8 mouse cellular contexts compared by ENCODE assay signal in the genomic region with DNA sequence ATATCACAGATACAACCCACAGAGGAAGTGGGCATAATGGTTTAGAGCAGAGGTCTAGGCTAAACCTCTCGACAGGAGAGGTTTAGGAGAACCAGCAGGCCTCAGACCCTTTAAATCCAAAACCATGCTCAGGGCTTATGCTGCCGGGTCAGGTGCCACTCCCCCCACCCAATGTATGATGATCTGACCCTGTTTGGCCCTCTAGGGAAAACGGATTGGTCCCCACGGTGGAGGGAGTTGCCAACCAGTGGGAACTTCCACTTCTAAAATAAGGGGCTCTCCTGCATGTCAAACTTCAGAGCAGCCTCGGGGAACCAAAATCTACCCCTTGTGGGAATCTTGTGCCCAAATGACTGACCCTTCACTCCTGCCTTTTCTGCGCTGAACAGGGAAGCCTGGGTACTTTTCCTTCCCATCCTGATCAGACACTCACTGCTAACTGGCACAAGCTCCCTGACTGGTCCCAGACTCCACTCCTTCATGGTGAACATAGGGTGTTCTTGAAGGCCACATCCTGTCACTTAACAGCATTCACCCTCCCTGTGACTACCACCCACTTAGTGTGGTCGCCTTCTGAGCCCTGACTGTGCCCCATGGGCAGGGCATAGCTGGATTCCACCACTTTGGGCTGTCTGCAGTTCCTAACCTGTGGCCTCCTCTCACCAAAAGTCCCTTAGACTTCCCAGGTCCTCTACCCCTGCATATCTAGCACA. TPM values are rescaled to one million over a fixed set of nuclear protein-coding genes. Genes with fewer than 3 reads are reported as not detected.
A peak's percentile ranks its signal among the peaks of the same experiment; 100 is the strongest.
DNase-seq lines count a peak whose midpoint lies in the region; ATAC-seq lines count a peak whose summit lies in the region.

No protein-coding gene starts in this region.

- no peaks in the 10 kb centered on the region for H3K9me3 ChIP-seq in forebrain, embryonic 13.5 days (replicated peaks)
- H3K9me3 ChIP-seq in forebrain, embryonic 12.5 days, result peaks cover 5% of the 10 kb centered on the region; the same call in 1 of the 2 replicates
- no peaks in the 10 kb centered on the region for H3K9me3 ChIP-seq in liver, embryonic 12.5 days (replicated peaks)
- H3K9me3 ChIP-seq in liver, embryonic 11.5 days (ENCODE audit: control insufficient read depth, low read length), result no peaks in the 10 kb centered on the region
- peaks cover 3% of the 10 kb centered on the region; the same call in 1 of the 2 replicates for H3K9me3 ChIP-seq in midbrain, embryonic 14.5 days (ENCODE audit: control insufficient read depth, low read length)

- peaks cover 16% of the 10 kb centered on the region for H3K27me3 ChIP-seq in forebrain, embryonic 13.5 days
- H3K27me3 ChIP-seq in forebrain, embryonic 12.5 days, result peaks cover 33% of the 10 kb centered on the region
- peaks cover 7% of the 10 kb centered on the region; the same call in 1 of the 2 replicates for H3K27me3 ChIP-seq in liver, embryonic 12.5 days (replicated peaks)
- no peaks in the 10 kb centered on the region for H3K27me3 ChIP-seq in liver, embryonic 11.5 days (replicated peaks; ENCODE audit: control insufficient read depth, insufficient read depth, low read length)
- H3K27me3 ChIP-seq in midbrain, embryonic 14.5 days (ENCODE audit: control insufficient read depth, insufficient read depth, low read length), result peaks cover 22% of the 10 kb centered on the region; the same call in 1 of the 2 replicates

- peaks cover 26% of the 10 kb centered on the region for H3K4me1 ChIP-seq in forebrain, embryonic 13.5 days
- peaks cover 19% of the 10 kb centered on the region for H3K4me1 ChIP-seq in forebrain, embryonic 12.5 days
- peaks cover 95% of the 10 kb centered on the region for H3K4me1 ChIP-seq in liver, embryonic 12.5 days
- H3K4me1 ChIP-seq in liver, embryonic 11.5 days (replicated peaks; ENCODE audit: control insufficient read depth, insufficient read depth, low read length), result peaks cover 43% of the 10 kb centered on the region
- H3K4me1 ChIP-seq in midbrain, embryonic 14.5 days (ENCODE audit: control insufficient read depth, insufficient read depth, low read length), result peaks cover 13% of the 10 kb centered on the region

- no peak for DNase-seq in liver, embryonic 11.5 days (ENCODE audit: low spot score)
- DNase-seq in natural killer cell, adult 2 months (ENCODE audit: low spot score in 2 of 2), result peak; percentile 63 to 73
- DNase-seq in midbrain, embryonic 14.5 days, result no peak
- no peak for DNase-seq in urinary bladder, adult 18-20 months (ENCODE audit: low spot score in 2 of 2)

- no peak overlapping the region for H3K4me2 ChIP-seq in forebrain, embryonic 13.5 days
- H3K4me2 ChIP-seq in forebrain, embryonic 12.5 days, result no peak overlapping the region
- peak overlapping the region; percentile 91 for H3K4me2 ChIP-seq in liver, embryonic 12.5 days
- no peak overlapping the region for H3K4me2 ChIP-seq in liver, embryonic 11.5 days
- no peak overlapping the region for H3K4me2 ChIP-seq in midbrain, embryonic 14.5 days (ENCODE audit: low read length)

- H3K27ac ChIP-seq in forebrain, embryonic 13.5 days, result no peak overlapping the region
- no peak overlapping the region for H3K27ac ChIP-seq in forebrain, embryonic 12.5 days
- peak overlapping the region; percentile 90 for H3K27ac ChIP-seq in liver, embryonic 12.5 days
- no peak overlapping the region for H3K27ac ChIP-seq in liver, embryonic 11.5 days (ENCODE audit: low read depth, low read length)
- H3K27ac ChIP-seq in midbrain, embryonic 14.5 days (replicated peaks; ENCODE audit: low read depth, low read length), result no peak overlapping the region

- no peak overlapping the region for H3K4me3 ChIP-seq in forebrain, embryonic 13.5 days
- no peak overlapping the region for H3K4me3 ChIP-seq in forebrain, embryonic 12.5 days (replicated peaks)
- peak overlapping the region; percentile 75 for H3K4me3 ChIP-seq in liver, embryonic 12.5 days
- H3K4me3 ChIP-seq in liver, embryonic 11.5 days (ENCODE audit: low read depth, low read length), result no peak overlapping the region
- no peak overlapping the region for H3K4me3 ChIP-seq in midbrain, embryonic 14.5 days (replicated peaks; ENCODE audit: low read depth, low read length)

- 72% methylated on average over 7 of the region's 7 CpGs for WGBS in forebrain, embryonic 13.5 days
- 79% methylated on average over 7 of the region's 7 CpGs for WGBS in forebrain, embryonic 12.5 days
- WGBS in liver, embryonic 12.5 days (ENCODE audit: insufficient replicate concordance), result 49% methylated on average over 7 of the region's 7 CpGs
- WGBS in liver, embryonic 11.5 days, result 55% methylated on average over 7 of the region's 7 CpGs
- 76% methylated on average over 7 of the region's 7 CpGs for WGBS in midbrain, embryonic 14.5 days

- no peak for ATAC-seq in forebrain, embryonic 13.5 days
- ATAC-seq in forebrain, embryonic 12.5 days (ENCODE audit: low FRiP score), result no peak
- no peak for ATAC-seq in liver, embryonic 12.5 days
- ATAC-seq in liver, embryonic 11.5 days (replicated peaks; ENCODE audit: low FRiP score), result no peak
- ATAC-seq in hematopoietic stem cell, adult 5-6 weeks (replicated peaks in 1 of 2; ENCODE audit: insufficient read depth in 1 of 2, low FRiP score in 2 of 2, low TSS enrichment in 1 of 2, low read depth in 1 of 2, poor library complexity in 2 of 2, severe bottlenecking in 2 of 2), result 0 out of 4 replicates have a peak, but pooled peaks have one; percentile 8 to 11
- ATAC-seq in midbrain, embryonic 14.5 days (ENCODE audit: low FRiP score, low TSS enrichment), result no peak

- H3K36me3 ChIP-seq in forebrain, embryonic 13.5 days (ENCODE audit: poor library complexity, severe bottlenecking), result no peaks in the 10 kb centered on the region
- H3K36me3 ChIP-seq in forebrain, embryonic 12.5 days (replicated peaks), result no peaks in the 10 kb centered on the region
- H3K36me3 ChIP-seq in liver, embryonic 12.5 days, result peaks cover 7% of the 10 kb centered on the region
- H3K36me3 ChIP-seq in liver, embryonic 11.5 days (ENCODE audit: control insufficient read depth, insufficient read depth, low read length), result no peaks in the 10 kb centered on the region
- no peaks in the 10 kb centered on the region for H3K36me3 ChIP-seq in midbrain, embryonic 14.5 days (ENCODE audit: control insufficient read depth, insufficient read depth, low read length)

- H3K9ac ChIP-seq in forebrain, embryonic 13.5 days, result peak overlapping the region; percentile 2; the same call in 1 of the 2 replicates
- no peak overlapping the region for H3K9ac ChIP-seq in forebrain, embryonic 12.5 days
- peak overlapping the region; percentile 86 for H3K9ac ChIP-seq in liver, embryonic 12.5 days
- H3K9ac ChIP-seq in liver, embryonic 11.5 days (ENCODE audit: low read depth, low read length), result no peak overlapping the region
- H3K9ac ChIP-seq in midbrain, embryonic 14.5 days (replicated peaks; ENCODE audit: low read length), result no peak overlapping the region

RNA-seq across cellular contexts. Expression of gene Cd82, which starts 3.6 kb away (rescaled TPM):
- 12.0 and 14.8 TPM in 2 replicates for polyA plus RNA-seq in forebrain, embryonic 13.5 days (2015; fragmentation: Nextera tagmentation; extraction: Ambion mirVana)
- polyA plus RNA-seq in forebrain, embryonic 12.5 days (2016; fragmentation: Nextera tagmentation; extraction: Ambion mirVana), result 9.1 and 10.6 TPM in 2 replicates
- 46.2 and 49.4 TPM in 2 replicates for polyA plus RNA-seq in liver, embryonic 12.5 days (2016; fragmentation: Nextera tagmentation; extraction: Ambion mirVana)
- 16.5 and 16.9 TPM in 2 replicates for polyA plus RNA-seq in liver, embryonic 11.5 days (2014; fragmentation: Nextera tagmentation; extraction: Ambion mirVana)
- total RNA-seq in hematopoietic stem cell, adult 5-6 weeks (2017), result 59.6 and 64.5 TPM in 2 replicates
- 12.6 and 14.1 TPM in 2 replicates for polyA plus RNA-seq in midbrain, embryonic 14.5 days (2014; fragmentation: Nextera tagmentation; extraction: Ambion mirVana)

Comparison
In these comparisons a context has a peak if more than half of its experiments do, and no peak if none do; other contexts are left out.
1. H3K9ac ChIP-seq: peak in forebrain, embryonic 13.5 days (single experiment) and liver, embryonic 12.5 days (single experiment); none in forebrain, embryonic 12.5 days (single experiment), liver, embryonic 11.5 days (single experiment) and midbrain, embryonic 14.5 days (single experiment).
2. ATAC-seq: peak in hematopoietic stem cell, adult 5-6 weeks (2 of 2); none in forebrain, embryonic 13.5 days (single experiment), forebrain, embryonic 12.5 days (single experiment), liver, embryonic 12.5 days (single experiment), liver, embryonic 11.5 days (single experiment) and midbrain, embryonic 14.5 days (single experiment).
3. DNase-seq: peak in natural killer cell, adult 2 months (2 of 2); none in liver, embryonic 11.5 days (single experiment), midbrain, embryonic 14.5 days (single experiment) and urinary bladder, adult 18-20 months (0 of 2).